Mouse (Mus musculus) forelimb bud, embryonic 11.5 days (tissue): ENCODE measurements around the gene Gpr153.

Experiments
- DNase-seq: peaks from one replicate; pipeline ENCODE4 v3.0.0-alpha.2; 2012; ENCODE audit warnings: low read depth, low spot score

Gpr153 gene

GRCm38 (mm10) chr4:152264867-152265568 is 9.0 kb upstream of the Gpr153 start:
- no peak for DNase-seq

DNA sequence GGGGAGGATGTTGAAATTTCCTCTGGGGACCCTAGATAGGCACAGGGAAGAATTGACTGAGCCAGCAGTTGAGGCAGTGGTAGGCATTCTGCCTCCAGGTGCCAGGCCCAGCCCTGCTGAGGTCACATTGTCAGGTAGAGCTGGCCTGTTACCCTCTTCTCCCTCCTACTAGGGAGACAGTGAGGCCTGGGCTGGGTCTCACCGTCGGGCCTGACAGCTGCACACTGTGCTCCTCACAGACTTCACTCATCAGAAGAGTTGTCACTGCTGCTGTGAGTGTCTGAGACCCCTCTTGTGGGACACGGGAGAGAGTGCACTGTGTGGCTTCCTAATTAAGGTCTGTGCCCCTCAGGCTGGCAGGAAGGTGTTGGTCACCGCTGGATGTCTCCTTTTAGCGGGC is 8.2 kb upstream of the Gpr153 start:
- DNase-seq: no peak

DNA sequence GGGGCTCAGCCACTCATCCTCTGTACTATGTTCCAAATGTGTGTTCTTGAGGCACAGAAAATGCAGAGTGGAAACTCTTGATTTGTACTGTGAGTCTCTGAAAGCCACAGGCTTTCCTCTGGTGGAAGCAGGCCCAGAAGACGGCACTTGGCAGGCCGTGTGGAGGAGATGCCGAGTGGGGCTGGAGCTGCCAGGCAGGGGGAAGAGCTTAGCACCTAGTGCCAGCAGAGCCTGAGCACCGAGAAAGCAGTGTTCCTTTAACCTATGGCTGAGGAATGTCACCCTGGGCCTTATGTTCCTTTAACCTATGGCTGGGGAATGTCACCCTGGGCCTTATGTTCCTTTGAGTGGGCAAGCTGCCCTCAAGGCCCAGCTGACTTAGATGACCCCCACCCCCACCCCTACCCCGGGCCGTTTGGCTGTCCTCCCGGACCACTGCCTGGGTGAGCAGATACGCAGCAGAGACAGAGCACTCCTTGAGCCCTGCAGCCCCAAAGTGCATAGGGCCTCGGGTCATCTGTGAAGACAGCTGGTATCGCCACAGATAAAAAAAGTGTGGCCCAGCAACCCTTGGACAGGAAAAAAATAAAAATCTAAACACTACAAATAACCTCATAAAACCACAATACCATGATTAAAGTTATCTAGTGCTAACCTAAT is 7.7 kb upstream of the Gpr153 start:
- no peak for DNase-seq

DNA sequence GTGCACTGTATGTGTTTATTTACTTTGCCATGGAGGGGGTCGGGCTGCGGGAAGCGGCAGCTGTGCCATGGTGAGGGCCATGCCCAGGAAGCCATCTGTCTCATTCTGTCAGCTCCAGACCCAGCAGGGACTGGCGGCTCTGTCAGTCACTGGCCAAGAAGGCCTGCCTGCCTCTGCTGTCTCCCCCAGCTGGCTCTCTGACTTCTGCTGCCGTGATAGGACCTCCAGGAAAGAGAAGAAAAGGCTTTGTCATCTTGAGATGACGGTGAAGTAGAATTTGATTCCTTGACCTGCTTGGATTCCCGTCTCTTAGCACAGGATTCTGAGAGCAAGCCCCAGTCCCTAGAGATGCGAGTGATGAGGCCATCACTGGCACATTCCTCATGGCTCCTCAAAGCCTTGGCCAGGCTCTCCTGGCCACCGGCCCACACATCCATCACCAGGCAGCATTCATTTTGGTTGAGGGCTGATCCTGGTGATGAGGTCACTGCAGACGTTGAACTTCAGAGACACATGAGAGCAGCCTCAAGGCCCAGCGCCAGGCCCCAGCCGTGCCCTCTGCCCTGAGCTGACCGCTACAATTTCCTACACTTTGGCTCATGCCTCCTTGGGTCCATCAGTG is 6.2 kb upstream of the Gpr153 start:
- no peak for DNase-seq

DNA sequence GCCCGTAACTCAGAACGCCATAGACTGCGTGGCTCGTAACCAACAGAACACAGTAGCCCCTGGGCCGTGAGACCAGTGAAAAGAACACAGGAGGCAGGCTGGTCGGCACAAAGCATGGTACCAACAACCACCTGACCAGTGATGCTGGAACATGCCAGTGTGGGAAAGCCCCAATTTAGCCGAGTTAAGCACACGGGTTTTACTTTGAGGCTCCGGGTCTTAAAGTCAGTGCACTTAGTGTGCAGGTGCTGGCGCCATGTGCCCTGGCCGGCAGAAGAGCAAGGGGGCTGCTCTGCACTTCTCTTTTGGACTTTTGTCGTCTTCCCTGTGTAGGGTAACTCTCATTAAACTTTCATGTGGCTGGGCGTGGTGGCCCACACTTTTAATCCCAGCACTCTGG is 4.1 kb upstream of the Gpr153 start:
- no peak for DNase-seq

GRCm38 (mm10) chr4:152270599-152270998 is 3.4 kb upstream of the Gpr153 start:
- DNase-seq: no peak

- no peak for DNase-seq
Measured at GRCm38 (mm10) chr4:152271334-152271733, 2.7 kb upstream of the Gpr153 start.

- DNase-seq: no peak
Measured at GRCm38 (mm10) chr4:152272006-152272405, 2.0 kb upstream of the Gpr153 start.

GRCm38 (mm10) chr4:152272449-152273049 is 1.5 kb upstream of the Gpr153 start:
- no peak for DNase-seq

- DNase-seq: no peak
Measured at GRCm38 (mm10) chr4:152273191-152273590, 841 bp upstream of the Gpr153 start.

DNA sequence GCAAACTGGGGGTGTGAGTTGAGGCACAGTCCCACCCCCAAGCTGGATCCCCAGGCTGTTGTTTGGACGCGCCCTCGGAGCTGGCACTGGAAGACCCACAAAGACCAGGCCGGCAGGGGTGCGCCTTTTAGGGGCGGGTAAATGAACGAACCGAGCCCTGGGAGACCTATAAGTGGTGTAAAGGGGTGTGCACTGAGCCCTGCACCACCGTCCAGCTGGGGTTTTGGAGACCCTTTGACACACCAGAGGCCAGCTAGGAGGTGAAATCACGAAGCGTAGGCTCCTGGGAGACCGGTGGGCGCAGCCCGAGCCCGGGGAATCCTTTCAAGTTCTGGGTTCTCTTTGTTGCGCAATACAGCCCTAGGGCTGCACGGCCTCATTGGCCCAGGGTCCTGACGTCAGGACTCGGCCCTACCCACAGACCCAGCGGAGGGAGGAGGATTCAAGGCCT is 674 bp downstream of the Gpr153 start:
- DNase-seq: peak; percentile 53

- no peak for DNase-seq
Measured at GRCm38 (mm10) chr4:152276389-152277347, 2.6 kb downstream of the Gpr153 start.

DNA sequence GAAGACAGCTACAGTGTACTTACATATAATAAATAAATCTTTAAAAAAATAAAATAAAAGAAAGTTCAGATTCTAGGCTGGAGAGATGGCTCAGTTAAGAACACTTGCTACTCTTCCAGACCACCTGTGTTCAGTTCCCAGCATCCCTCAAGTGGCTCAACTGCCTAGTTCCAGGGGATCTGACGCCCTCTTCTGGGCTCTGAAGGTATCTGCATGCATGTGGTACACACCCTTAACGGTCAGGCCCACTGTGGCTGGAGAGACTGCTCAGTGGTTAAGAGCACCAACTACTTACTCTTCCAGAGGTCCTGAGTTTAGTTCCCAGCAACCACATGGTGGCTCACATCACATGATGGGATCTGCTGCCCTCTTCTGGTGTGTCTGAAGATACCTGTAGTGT is 3.9 kb downstream of the Gpr153 start:
- no peak for DNase-seq

DNA sequence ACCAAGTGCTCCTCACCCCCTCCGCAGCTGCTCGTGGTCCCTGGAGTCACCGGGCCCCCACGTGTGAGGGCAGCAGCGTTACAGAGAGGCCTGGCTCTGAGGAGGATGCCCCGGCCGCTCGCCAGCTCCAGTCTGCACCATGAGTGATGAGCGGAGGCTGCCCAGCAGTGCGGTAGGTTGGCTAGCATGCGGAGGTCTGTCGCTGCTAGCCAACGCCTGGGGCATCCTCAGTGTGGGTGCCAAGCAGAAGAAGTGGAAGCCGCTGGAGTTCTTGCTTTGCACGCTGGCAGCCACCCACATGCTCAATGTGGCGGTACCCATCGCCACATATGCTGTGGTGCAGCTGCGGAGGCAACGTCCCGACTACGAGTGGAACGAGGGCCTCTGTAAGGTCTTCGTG is 5.0 kb downstream of the Gpr153 start:
- no peak for DNase-seq

GRCm38 (mm10) chr4:152281601-152282000 is 7.6 kb downstream of the Gpr153 start:
- DNase-seq: no peak

GRCm38 (mm10) chr4:152282721-152283120 is 8.7 kb downstream of the Gpr153 start:
- no peak for DNase-seq

DNA sequence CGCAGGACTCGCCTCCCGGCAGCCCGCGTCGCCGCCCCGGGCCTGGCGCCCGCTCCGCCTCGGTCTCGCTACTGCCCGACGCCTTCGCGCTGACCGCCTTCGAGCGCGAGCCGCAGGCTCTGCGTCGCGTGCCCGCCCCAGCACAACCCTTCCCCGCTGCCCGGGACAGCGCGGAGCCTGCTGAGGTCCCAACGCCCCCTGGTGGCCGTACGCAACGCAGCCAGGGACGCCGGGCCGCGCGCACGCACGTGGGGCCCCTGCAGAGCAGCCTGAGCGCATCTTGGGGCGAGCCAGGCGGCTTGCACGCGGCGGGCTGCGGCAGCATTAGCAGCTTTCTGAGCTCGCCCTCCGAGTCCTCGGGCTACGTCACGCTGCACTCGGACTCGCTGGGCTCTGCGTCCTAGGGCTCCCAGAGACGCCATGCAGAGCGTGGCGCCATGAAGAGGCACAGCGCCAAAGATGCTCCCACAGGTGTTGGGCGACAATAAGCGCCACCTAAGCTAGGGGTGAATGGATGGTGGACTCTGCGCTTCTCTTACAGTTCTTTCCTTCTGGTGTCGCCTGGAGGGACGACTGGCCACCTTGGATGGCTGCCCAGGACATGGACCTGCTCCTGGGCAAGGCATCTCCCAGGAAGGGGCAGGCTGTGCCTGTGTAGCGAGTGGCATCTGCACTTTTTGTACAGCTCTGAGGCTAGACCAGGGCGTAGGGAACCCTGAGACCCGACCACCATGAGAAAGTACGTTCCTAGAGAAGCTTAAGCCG is 9.3 kb downstream of the Gpr153 start:
- peak; percentile 79 for DNase-seq

GRCm38 (mm10) chr4:152285505-152285904 is 11.5 kb downstream of the Gpr153 start:
- DNase-seq: peak; percentile 49

DNA sequence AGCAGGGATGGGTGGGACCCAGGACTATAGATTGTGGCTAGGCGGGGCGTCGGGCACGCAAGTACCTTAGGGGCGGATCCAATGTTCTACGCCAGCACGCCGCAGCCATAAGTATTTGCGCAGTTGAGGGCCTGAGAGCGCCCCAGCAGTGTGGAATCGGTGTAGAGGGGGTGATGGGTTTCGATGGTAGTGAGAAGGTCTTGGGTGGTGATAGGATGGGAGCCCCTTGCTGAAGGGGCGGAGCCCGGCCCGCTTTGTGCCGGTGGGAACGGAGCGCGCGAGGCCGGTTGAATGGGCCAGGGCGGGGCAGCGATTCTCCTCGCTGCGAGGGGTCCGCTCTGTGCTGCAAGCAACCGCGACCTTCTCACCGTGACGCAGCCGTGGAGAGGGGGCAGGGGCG is 12.2 kb downstream of the Gpr153 start:
- DNase-seq: no peak

DNA sequence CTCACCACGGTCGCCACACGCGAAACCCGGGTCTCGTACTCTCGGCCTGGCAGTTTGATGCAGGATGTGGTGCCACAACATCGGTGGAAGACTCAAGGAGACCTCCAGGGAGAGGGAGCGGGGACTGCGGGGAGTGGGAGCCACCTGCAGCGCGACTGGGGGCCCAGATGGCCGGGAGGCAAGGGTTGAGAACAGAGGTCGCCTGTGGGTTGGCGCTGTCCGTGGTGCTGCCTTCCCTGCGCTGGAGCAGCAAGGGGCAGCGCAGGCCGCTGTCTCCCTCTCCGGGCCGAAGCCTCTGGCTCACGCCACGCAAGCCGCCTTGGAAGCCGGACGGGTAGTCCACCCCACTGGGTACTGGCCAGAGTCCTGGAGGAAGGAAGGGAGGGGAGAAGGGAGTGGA is 12.9 kb downstream of the Gpr153 start:
- peak; percentile 69 for DNase-seq
